ENCODE assay signal across 8 mouse cellular contexts in the genomic region with DNA sequence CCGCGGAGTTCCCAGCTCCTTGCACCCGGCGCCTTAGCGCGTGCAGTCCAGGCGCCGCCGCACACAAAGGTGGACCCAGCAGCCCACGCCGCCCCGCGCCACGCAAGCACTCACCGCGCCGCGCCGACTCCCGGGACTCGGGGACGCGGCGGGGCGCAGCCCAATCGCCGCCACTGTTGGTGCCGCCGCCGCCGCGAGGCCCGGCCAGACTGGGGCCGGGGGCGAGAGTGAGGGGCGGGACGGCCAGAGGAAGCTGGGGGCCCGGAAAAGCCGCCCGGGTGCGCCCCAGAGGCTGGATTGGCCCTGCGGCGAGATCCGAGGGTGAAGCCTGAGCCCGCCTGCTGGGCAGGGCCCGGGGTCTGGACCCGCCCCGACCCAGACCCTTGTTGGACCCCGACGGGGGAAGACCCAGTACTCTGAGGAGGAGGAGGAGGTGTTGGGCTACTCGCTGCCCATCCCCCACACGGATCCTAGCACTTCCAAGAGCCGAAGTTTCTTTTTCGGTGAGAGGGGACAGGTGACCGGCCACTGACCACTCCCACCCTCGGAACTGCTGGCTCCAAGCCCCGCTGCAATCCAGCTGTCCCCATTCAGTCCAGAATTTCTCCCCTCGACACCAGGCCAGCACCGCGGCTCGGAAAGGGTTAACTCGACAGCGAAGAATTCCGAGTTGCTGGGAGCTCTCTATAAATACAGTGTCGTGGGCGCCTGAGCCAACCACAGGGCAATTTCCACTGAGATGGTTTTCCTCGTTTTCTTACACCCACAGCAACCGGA. TPM values are rescaled to one million over a fixed set of nuclear protein-coding genes. Genes with fewer than 3 reads are reported as not detected.
DNase-seq lines count a peak whose midpoint lies in the region; ATAC-seq and TF ChIP-seq lines count a peak whose summit lies in the region.

Gene Cd276 (minus strand): TSS at position 530 of the 777 bp plus-strand sequence.

- H3K79me2 ChIP-seq in macrophage (ENCODE audit: inconsistent target), result no peaks in the 10 kb centered on the region

- no peak for ATAC-seq in CD4-positive, CD25-positive, alpha-beta regulatory T cell, adult 4 months
- peak; percentile 77 for ATAC-seq in hindbrain, embryonic 15.5 days (ENCODE audit: low FRiP score, low read depth)
- peak; percentile 70 for ATAC-seq in stomach, embryonic 15.5 days (ENCODE audit: insufficient read depth, low FRiP score, low read depth)

- no peaks in the 10 kb centered on the region for H3K36me3 ChIP-seq in hindbrain, embryonic 15.5 days
- H3K36me3 ChIP-seq in macrophage (ENCODE audit: inconsistent target), result no peaks in the 10 kb centered on the region
- no peaks in the 10 kb centered on the region for H3K36me3 ChIP-seq in stomach, embryonic 15.5 days

- no peaks in the 10 kb centered on the region for H3K27me3 ChIP-seq in hindbrain, embryonic 15.5 days
- no peaks in the 10 kb centered on the region for H3K27me3 ChIP-seq in stomach, embryonic 15.5 days (replicated peaks)

- peak within 1 kb of the TSS; percentile 94 for H3K9ac ChIP-seq in hindbrain, embryonic 15.5 days
- peak within 1 kb of the TSS; percentile 77 for H3K9ac ChIP-seq in stomach, embryonic 15.5 days

- peak within 1 kb of the TSS; percentile 77 for H3K4me2 ChIP-seq in hindbrain, embryonic 15.5 days
- H3K4me2 ChIP-seq in stomach, embryonic 15.5 days, result peak within 1 kb of the TSS; percentile 82

- no peak for TF ChIP-seq CTCF in gastrocnemius, adult 2 months (IDR thresholded peaks at IDR 0.05)

- H3K27ac ChIP-seq in gastrocnemius, adult 2 months, result peak within 1 kb of the TSS; percentile 93
- H3K27ac ChIP-seq in hindbrain, embryonic 15.5 days (replicated peaks), result peak within 1 kb of the TSS; percentile 97
- H3K27ac ChIP-seq in macrophage, result no peak within 1 kb of the TSS
- peak within 1 kb of the TSS; percentile 90 for H3K27ac ChIP-seq in stomach, embryonic 15.5 days

- peaks cover 28% of the 10 kb centered on the region for H3K4me1 ChIP-seq in hindbrain, embryonic 15.5 days (replicated peaks)
- H3K4me1 ChIP-seq in stomach, embryonic 15.5 days, result peaks cover 37% of the 10 kb centered on the region

- H3K4me3 ChIP-seq in gastrocnemius, adult 2 months, result peak within 1 kb of the TSS; percentile 90
- peak within 1 kb of the TSS; percentile 67 for H3K4me3 ChIP-seq in hindbrain, embryonic 15.5 days
- peak within 1 kb of the TSS; percentile 21; the same call in 1 of the 2 replicates for H3K4me3 ChIP-seq in macrophage (ENCODE audit: inconsistent target)
- H3K4me3 ChIP-seq in stomach, embryonic 15.5 days (replicated peaks), result peak within 1 kb of the TSS; percentile 75

- under 1% methylated on average over 60 of the region's 68 CpGs for WGBS in hindbrain, embryonic 15.5 days
- 5% methylated on average over 65 of the region's 68 CpGs for WGBS in macrophage (ENCODE audit: missing documents)
- under 1% methylated on average over 63 of the region's 68 CpGs for whole genome bisulfite sequencing in stomach, embryonic 15.5 days

- intact Hi-C loops in gastrocnemius, adult 2 months (cut with DNase I), result no loop called here
- intact Hi-C loops in left cerebral cortex, postnatal 10 days (cut with DNase I), result no loop called here

- DNase-seq in CD4-positive, CD25-positive, alpha-beta regulatory T cell, adult 2 months (ENCODE audit: low read depth, low spot score), result peak; percentile 18
- DNase-seq in cerebellum, postnatal 25 days, result peak; percentile 78 to 82
- peak; percentile 79 for DNase-seq in gastrocnemius, adult 2 months
- peak; percentile 76 to 88 for DNase-seq in left cerebral cortex, postnatal 10 days (ENCODE audit: extremely low spot score in 1 of 2, low spot score in 2 of 2)

- H3K9me3 ChIP-seq in hindbrain, embryonic 15.5 days, result no peaks in the 10 kb centered on the region
- H3K9me3 ChIP-seq in stomach, embryonic 15.5 days, result no peaks in the 10 kb centered on the region

RNA-seq across cellular contexts. Expression of gene Cd276, which starts in this region (rescaled TPM):
- not detected for polyA plus RNA-seq in CD4-positive, CD25-positive, alpha-beta regulatory T cell, adult 4 months (2017; shearing (Covaris generic))
- 10 to 100 TPM in 1 of 2 experiments, 1 to 10 TPM in 1; 9.2 to 10.2 TPM for total RNA-seq in gastrocnemius, adult 2 months (2021)
- polyA plus RNA-seq in hindbrain, embryonic 15.5 days (2015; fragmentation: Nextera tagmentation; extraction: Ambion mirVana), result 29.9 and 33.8 TPM in 2 replicates
- 10 to 100 TPM; 21.1 to 24.5 TPM for total RNA-seq in left cerebral cortex, postnatal 10 days (2021)
- 1 to 10 TPM in 2 of 26 experiments, under 1 TPM in 6, not detected in 18; 0.24 to 7.0 (median 0.68) TPM for total RNA-seq in macrophage (2018; cell fraction: chromatin; rRNA removed)
- under 1 TPM in 24 of 26 experiments, not detected in 2; 0.07 to 0.76 (median 0.32) TPM for total RNA-seq in macrophage (2018; cell fraction: cytosol; rRNA removed)
- total RNA-seq in macrophage (2018; cell fraction: nucleus; rRNA removed), result 1 to 10 TPM in 8 of 26 experiments, under 1 TPM in 4, not detected in 14; 0.18 to 3.2 (median 1.5) TPM
- 0.34 to 2.5 TPM (median 0.49 TPM) in 3 replicates for polyA plus RNA-seq in macrophage (2018)
- 28.7 and 32.5 TPM in 2 replicates for polyA plus RNA-seq in stomach, embryonic 15.5 days (2015; fragmentation: Nextera tagmentation; extraction: Ambion mirVana)

Comparison
In these comparisons a context has a peak if more than half of its experiments do, and no peak if none do; other contexts are left out.
1. DNase-seq: peak in every context shown above with its lines; median percentile 82 in left cerebral cortex, postnatal 10 days; 80 in cerebellum, postnatal 25 days; 79 in gastrocnemius, adult 2 months; 18 in CD4-positive, CD25-positive, alpha-beta regulatory T cell, adult 2 months.
2. H3K4me3 ChIP-seq: peak in every context shown above with its lines; median percentile 90 in gastrocnemius, adult 2 months; 75 in stomach, embryonic 15.5 days; 67 in hindbrain, embryonic 15.5 days; 21 in macrophage.